Mouse (Mus musculus) hindbrain, postnatal 0 days (tissue): ENCODE results near the gene Syne3. TPM values are rescaled to one million over a fixed set of nuclear protein-coding genes. Genes with fewer than 3 reads are reported as not detected.

Experiments
- ATAC-seq: fragments of 200-750 bp; cut with Nextera tagmentation; 2 replicates; pipeline ENCODE4 v1.8.0; 2017; ENCODE audit warnings: mild to moderate bottlenecking, moderate TSS enrichment, moderate library complexity
- DNase-seq: peaks from one replicate; pipeline ENCODE4 v3.0.0-alpha.2; 2015; ENCODE audit warnings: low spot score
- H3K27ac ChIP-seq: fragments of 300-500 bp; sonication (generic); 2 replicates; pipeline ENCODE4 v1.5.1; 2014; ENCODE audit warnings: mild to moderate bottlenecking
- H3K27me3 ChIP-seq: fragments of 300-500 bp; sonication (generic); 2 replicates; pipeline ENCODE4 v1.6.1; 2014; ENCODE audit warnings: low read length, mixed read lengths; ENCODE audit not compliant: insufficient read depth
- H3K36me3 ChIP-seq: fragments of 300-500 bp; sonication (generic); 2 replicates; pipeline ENCODE4 v1.6.1; 2014; ENCODE audit warnings: low read length, mixed read lengths; ENCODE audit not compliant: insufficient read depth
- H3K4me1 ChIP-seq: fragments of 300-500 bp; sonication (generic); 2 replicates; pipeline ENCODE4 v1.6.1; 2014; ENCODE audit warnings: antibody characterized with exemption, low read length, mixed read lengths; ENCODE audit not compliant: insufficient read depth
- H3K4me2 ChIP-seq: fragments of 300-500 bp; sonication (generic); 2 replicates; pipeline ENCODE4 v1.6.1; 2014; ENCODE audit warnings: low read depth, mild to moderate bottlenecking, low read length, moderate library complexity, mixed read lengths
- H3K4me3 ChIP-seq: fragments of 300-500 bp; sonication (generic); 2 replicates; pipeline ENCODE4 v1.5.1; 2014; ENCODE audit warnings: low read length
- H3K9ac ChIP-seq: fragments of 300-500 bp; sonication (generic); replicated peaks from 2 replicates; pipeline ENCODE4 v1.6.1; 2014; ENCODE audit warnings: mild to moderate bottlenecking, low read length, moderate library complexity, mixed read lengths
- H3K9me3 ChIP-seq: fragments of 300-500 bp; sonication (generic); 2 replicates; pipeline ENCODE4 v1.6.1; 2016; ENCODE audit warnings: low read length, mixed read lengths
- CTCF ChIP-seq: IDR thresholded peaks from 2 replicates; pipeline ENCODE4 v1.5.1; 2016; ENCODE audit warnings: antibody characterized with exemption, control low read depth, low read depth
- WGBS: fragments of 180-500 bp; shearing (Covaris S2); extraction: QIAGEN DNeasy Blood & Tissue Kit; methylation state at CpG from one replicate; pipeline ENCODE4 v1.1.7; 2014; 5-methylcytosine and 5-hydroxymethylcytosine counted together
- polyA plus RNA-seq: library from polyadenylated mRNA; unstranded; fragments of >200 nt; fragmentation: Nextera tagmentation; extraction: Ambion mirVana; gene quantifications from 2 replicates; pipeline ENCODE4 v1.2.1, GENCODE M21; 2015
- total RNA-seq: library from RNA; depleted of rRNA; stranded (reverse); fragments of >200 nt; gene quantifications from 2 replicates; pipeline ENCODE4 v1.2.3, GENCODE M21; 2014

Syne3 gene
- total and polyA plus RNA-seq, 2 experiments from 2014 or later, result 0.98 to 1.4 TPM

- ATAC-seq (no peak), DNase-seq (no peak)
- Histone ChIP-seq H3K27me3 (no peaks in the 10 kb centered on the region), H3K4me2 (no peak overlapping the region), H3K4me1 (no peaks in the 10 kb centered on the region), H3K4me3 (no peak overlapping the region), H3K36me3 (peaks cover 25% of the 10 kb centered on the region; the same call in 1 of the 2 replicates), H3K9me3 (no peaks in the 10 kb centered on the region), H3K27ac (no peak overlapping the region), H3K9ac (no peak overlapping the region)
- 92% methylated on average over 5 of the region's 5 CpGs for WGBS
- no peak for TF ChIP-seq CTCF
Observed at GRCm38 (mm10) chr12:105043081-105043480, 33.5 kb upstream of the Syne3 start.

DNA sequence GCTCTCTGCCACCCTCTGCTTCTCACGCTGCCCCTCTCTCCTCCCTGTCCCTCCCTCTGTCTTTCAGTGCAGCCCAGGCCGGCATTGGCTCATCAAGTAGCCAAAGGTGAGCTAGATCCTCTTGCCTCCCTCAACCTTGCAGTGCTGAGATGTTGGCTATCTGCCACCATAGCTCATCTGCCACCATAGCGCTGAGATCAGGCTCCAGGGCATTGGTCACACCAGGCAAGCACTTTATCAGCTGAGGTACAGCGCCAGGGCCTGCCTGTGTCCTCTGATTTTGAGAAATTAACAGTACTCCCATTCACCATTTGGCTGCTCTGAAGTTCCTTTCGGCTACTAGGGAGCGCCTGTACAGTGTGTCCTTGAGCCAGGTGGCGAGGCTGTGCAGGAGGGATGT lies 31.3 kb upstream of the Syne3 start:
- WGBS, result 87% methylated on average over 7 of the region's 7 CpGs
- Histone ChIP-seq H3K9ac (no peak overlapping the region), H3K36me3 (peaks cover 30% of the 10 kb centered on the region; the same call in 1 of the 2 replicates), H3K4me2 (no peak overlapping the region), H3K27me3 (no peaks in the 10 kb centered on the region), H3K27ac (no peak overlapping the region), H3K9me3 (no peaks in the 10 kb centered on the region), H3K4me1 (no peaks in the 10 kb centered on the region), H3K4me3 (no peak overlapping the region)
- ATAC-seq (no peak), DNase-seq (peak; percentile 21)
- TF ChIP-seq CTCF, result no peak

DNA sequence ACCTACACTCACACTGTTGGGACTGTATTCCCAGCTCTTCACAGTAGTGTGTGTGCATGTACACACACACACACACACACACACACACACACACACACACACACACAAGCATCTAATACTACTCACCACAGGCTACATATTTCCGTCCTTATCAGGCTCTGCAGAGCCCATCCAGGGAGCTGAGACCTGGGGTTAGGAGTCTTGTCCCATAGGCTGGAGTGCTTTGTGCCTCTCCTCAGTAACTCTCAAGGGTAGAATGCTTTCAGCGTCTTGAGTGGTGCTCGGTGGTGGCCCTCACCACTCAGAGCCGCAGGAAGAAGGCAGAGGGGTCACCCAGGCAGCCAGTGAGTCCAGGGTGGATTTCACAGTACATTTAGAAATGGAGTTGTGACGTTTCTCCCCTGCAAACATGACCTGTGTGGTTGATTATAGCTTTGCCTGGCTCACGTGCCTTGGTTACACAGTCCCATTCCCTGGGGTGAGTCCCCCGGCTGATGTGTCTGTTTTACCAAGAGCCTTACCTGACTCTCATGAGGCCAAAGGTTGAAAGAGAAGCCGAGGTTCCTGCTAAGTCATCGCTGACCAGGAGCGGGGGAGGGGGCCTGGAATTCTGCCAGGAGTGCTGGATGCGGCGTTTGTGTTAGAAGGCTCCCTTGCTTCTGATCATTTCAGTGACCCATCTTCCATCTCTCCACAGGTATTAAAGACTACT lies 30.1 kb upstream of the Syne3 start:
- Histone ChIP-seq H3K36me3 (peaks cover 30% of the 10 kb centered on the region; the same call in 1 of the 2 replicates), H3K4me3 (no peak overlapping the region), H3K9ac (no peak overlapping the region), H3K27me3 (no peaks in the 10 kb centered on the region), H3K9me3 (no peaks in the 10 kb centered on the region), H3K4me2 (no peak overlapping the region), H3K4me1 (peaks cover 1% of the 10 kb centered on the region; the same call in 1 of the 2 replicates), H3K27ac (no peak overlapping the region)
- TF ChIP-seq CTCF, result no peak
- ATAC-seq (no peak), DNase-seq (no peak)
- 61% methylated on average over 12 of the region's 12 CpGs for WGBS

- no peaks in the 10 kb centered on the region for H3K9me3 ChIP-seq
- 85% methylated on average over 7 of the region's 7 CpGs for WGBS
- H3K27ac ChIP-seq, result no peak overlapping the region
Observed at GRCm38 (mm10) chr12:105038918-105039317, 29.3 kb upstream of the Syne3 start.

GRCm38 (mm10) chr12:105038211-105038610 lies 28.6 kb upstream of the Syne3 start:
- H3K36me3 ChIP-seq, result peaks cover 30% of the 10 kb centered on the region; the same call in 1 of the 2 replicates
- DNase-seq, result no peak
- H3K27me3 ChIP-seq, result no peaks in the 10 kb centered on the region
- no peak for ATAC-seq
- no peaks in the 10 kb centered on the region for H3K9me3 ChIP-seq
- H3K4me1 ChIP-seq, result peaks cover 16% of the 10 kb centered on the region; the same call in 1 of the 2 replicates
- no peak for TF ChIP-seq CTCF
- no peak overlapping the region for H3K27ac ChIP-seq
- H3K4me3 ChIP-seq, result no peak overlapping the region
- H3K9ac ChIP-seq, result no peak overlapping the region
- no peak overlapping the region for H3K4me2 ChIP-seq
- 86% methylated on average over 11 of the region's 11 CpGs for WGBS

More at GRCm38 (mm10) chr12:105038918-105039317, 29.3 kb upstream of the Syne3 start:
- Histone ChIP-seq H3K36me3 (peaks cover 30% of the 10 kb centered on the region; the same call in 1 of the 2 replicates), H3K4me3 (no peak overlapping the region), H3K27me3 (no peaks in the 10 kb centered on the region), H3K9ac (no peak overlapping the region), H3K4me1 (peaks cover 9% of the 10 kb centered on the region; the same call in 1 of the 2 replicates), H3K4me2 (no peak overlapping the region)
- TF ChIP-seq CTCF, result no peak
- DNase-seq (no peak), ATAC-seq (no peak)

DNA sequence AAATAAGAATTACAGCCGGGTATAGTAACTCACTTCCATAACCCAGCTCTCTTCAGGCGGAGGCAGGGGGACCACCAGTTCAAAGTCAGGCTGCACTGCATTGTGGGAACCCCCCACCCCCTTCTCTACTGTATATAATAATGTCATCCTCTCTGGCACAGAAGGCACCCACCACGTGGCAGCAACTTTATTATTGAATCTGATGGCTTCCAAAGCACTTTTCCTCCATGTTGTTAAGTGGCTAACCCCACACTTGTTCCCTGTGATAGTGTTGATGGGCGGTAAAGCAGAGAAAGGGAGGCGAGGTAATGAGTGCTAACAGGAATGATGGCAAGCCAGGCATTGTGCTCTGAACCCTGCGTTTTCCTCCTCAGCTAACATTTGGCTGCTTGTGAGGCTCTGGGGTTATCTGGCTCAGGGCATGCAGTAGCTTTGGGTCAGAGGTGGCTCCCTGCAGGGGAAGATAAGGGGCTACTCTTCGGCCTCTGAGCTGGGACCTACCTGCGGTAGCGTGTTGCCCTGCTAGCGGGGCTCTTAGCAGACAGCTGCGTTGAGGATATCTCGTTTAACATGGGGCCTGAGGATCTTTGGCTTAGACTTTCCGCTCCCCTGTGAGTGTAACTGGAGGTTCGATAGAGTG lies 24.6 kb upstream of the Syne3 start:
- peak overlapping the region; percentile 24; the same call in 1 of the 2 replicates for H3K9ac ChIP-seq
- WGBS, result 77% methylated on average over 14 of the region's 14 CpGs

More for the DNA sequence above, 24.6 kb upstream of the Syne3 start:
- Histone ChIP-seq H3K27ac (no peak overlapping the region), H3K4me3 (peak overlapping the region; percentile 67; the same call in 1 of the 2 replicates), H3K4me2 (peak overlapping the region; percentile 92), H3K36me3 (peaks cover 15% of the 10 kb centered on the region), H3K4me1 (peaks cover 17% of the 10 kb centered on the region), H3K9me3 (no peaks in the 10 kb centered on the region), H3K27me3 (no peaks in the 10 kb centered on the region)
- TF ChIP-seq CTCF, result no peak
- ATAC-seq, result no peak
- DNase-seq, result no peak
